Mouse (Mus musculus) midbrain, embryonic 10.5 days (tissue): ENCODE measurements at regions not wholly inside any gene's neighbourhood (a gene's known extent, or its start where the extent isn't known, plus 50 kb on each side); places are given as distances from the start of the nearest gene placed in this dataset.

Experiments
- DNase-seq: peaks from one replicate; pipeline ENCODE4 v3.0.0-alpha.2; 2017; ENCODE audit warnings: low spot score
- H3K27ac ChIP-seq: fragments of 300-500 bp; sonication (generic); replicated peaks from 2 replicates; pipeline ENCODE4 v1.5.1; 2016; ENCODE audit warnings: mild to moderate bottlenecking
- H3K27me3 ChIP-seq: fragments of 300-500 bp; sonication (generic); 2 replicates; pipeline ENCODE4 v1.6.1; 2016; ENCODE audit warnings: low read depth, mild to moderate bottlenecking; ENCODE audit not compliant: poor library complexity, severe bottlenecking
- H3K36me3 ChIP-seq: fragments of 300-500 bp; sonication (generic); 2 replicates; pipeline ENCODE4 v1.6.1; 2016; ENCODE audit warnings: mild to moderate bottlenecking, moderate library complexity
- H3K4me1 ChIP-seq: fragments of 300-500 bp; sonication (generic); 2 replicates; pipeline ENCODE4 v1.6.1; 2016
- H3K4me3 ChIP-seq: fragments of 300-500 bp; sonication (generic); 2 replicates; pipeline ENCODE4 v1.5.1; 2016; ENCODE audit warnings: mild to moderate bottlenecking, moderate library complexity
- H3K9me3 ChIP-seq: fragments of 300-500 bp; sonication (generic); replicated peaks from 2 replicates; pipeline ENCODE4 v1.6.1; 2016; ENCODE audit warnings: mild to moderate bottlenecking
- WGBS: fragments of 180-500 bp; shearing (Covaris S2); methylation state at CpG from one replicate; pipeline ENCODE4 v1.1.7; 2016; 5-methylcytosine and 5-hydroxymethylcytosine counted together

DNA sequence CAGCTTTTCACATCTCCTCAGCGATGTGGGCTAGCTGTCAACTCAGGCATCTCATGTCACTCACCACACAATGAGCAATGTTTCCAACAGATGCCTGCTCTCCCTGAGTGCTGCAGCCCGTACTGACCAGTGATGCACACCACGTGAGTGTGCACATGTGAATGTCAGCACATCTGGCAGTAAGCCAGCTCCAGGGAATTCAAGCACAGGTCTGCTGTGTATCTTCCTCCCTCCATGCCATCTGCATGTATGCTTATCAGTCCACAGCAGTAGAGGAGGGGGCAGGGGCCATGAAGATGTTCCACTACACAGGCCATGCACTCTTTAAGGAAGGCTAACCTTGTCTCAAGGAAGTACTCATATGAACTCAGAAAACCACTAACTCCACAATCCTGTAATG lies 183.2 kb downstream of the Clic5 start:
- no peak for DNase-seq
- Histone ChIP-seq H3K4me1 (no peaks in the 10 kb centered on the region), H3K36me3 (no peaks in the 10 kb centered on the region), H3K27ac (no peak overlapping the region), H3K27me3 (no peaks in the 10 kb centered on the region), H3K9me3 (0 out of 2 replicates have a peak, but pooled peaks cover 6% of the 10 kb centered on the region), H3K4me3 (no peak overlapping the region)
- WGBS: 88% methylated on average over 3 of the region's 3 CpGs

DNA sequence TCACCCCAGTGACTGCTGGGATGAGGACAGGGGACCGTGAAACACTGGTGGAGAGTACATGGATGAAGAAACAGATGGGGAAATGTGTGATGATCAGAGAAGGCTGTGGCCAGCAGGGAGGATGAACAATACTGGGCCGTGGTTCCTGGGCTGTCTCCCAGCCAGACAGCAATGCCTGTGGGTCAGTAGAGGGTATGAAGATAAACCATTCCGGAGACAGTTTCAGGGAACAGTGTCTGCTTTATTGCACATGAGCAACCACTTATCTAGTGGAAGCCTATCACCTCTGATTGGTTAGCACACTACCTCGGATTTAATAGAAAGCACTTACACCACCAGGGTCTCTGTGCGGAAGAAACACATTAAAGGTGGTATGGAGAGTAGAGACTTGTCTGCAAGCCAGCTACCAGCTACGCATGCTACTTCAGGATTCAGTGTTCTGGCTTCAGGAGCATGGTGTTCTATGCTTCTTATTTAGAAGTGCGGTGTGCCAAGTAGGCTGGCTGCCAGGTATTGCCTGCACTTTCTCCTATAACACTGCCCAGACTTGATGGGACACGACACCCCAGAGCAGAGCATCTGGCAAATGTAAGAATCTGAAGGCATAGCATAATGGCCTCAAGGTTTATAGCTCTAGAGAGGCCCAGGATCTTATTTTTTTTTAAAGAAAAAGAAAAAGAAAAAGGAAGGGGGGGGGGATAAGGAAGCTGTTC lies 185.5 kb downstream of the Clic5 start:
- DNase-seq: no peak
- WGBS: 94% methylated on average over 8 of the region's 8 CpGs
- 0 out of 2 replicates have a peak, but pooled peaks cover 6% of the 10 kb centered on the region for H3K9me3 ChIP-seq
- no peak overlapping the region for H3K27ac ChIP-seq
- no peaks in the 10 kb centered on the region for H3K36me3 ChIP-seq
- no peaks in the 10 kb centered on the region for H3K4me1 ChIP-seq
- H3K4me3 ChIP-seq: no peak overlapping the region
- H3K27me3 ChIP-seq: no peaks in the 10 kb centered on the region

DNA sequence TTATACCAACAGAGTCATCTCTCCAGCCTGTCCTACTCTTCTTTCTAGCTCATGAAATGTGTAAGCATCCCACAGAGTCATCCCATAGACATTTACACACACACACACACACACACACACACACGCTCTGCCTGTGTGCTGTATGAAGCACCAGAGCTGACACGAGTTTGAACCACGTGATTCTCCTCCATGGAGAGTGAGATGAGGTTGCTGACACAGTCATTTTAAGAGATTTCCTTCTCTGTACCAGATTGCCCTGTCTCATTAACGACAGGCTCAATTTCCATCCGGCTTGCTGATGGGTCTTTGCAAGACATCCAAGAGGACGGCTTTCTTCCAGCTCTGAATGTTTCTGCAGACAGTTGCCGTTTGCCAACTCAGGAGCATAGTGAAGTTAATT lies 190.0 kb downstream of the Clic5 start:
- no peaks in the 10 kb centered on the region for H3K9me3 ChIP-seq
- DNase-seq: no peak
- no peak overlapping the region for H3K4me3 ChIP-seq
- peaks cover 8% of the 10 kb centered on the region for H3K4me1 ChIP-seq
- H3K27ac ChIP-seq: no peak overlapping the region
- no peaks in the 10 kb centered on the region for H3K36me3 ChIP-seq
- WGBS: 91% methylated on average over 7 of the region's 7 CpGs
- H3K27me3 ChIP-seq: no peaks in the 10 kb centered on the region

DNA sequence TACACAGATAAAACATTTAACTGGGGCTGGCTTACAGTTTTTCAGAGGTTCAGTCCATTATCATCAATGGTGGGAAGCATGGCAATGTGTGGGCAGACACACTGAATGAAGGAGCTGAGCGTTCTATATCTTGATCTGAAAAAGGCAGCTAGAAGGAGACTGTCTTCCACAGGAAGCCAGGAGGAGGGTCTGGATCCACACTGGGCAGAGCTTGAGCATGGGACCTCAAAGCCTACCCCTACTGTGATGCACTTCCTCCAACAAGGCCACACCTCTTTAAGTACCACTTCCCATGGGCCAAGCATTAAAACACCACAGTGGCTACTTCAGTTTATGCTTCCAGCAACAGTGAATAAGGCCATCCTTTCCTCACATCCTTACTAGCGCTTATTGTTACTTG lies 200.5 kb downstream of the Clic5 start:
- Histone ChIP-seq H3K27me3 (no peaks in the 10 kb centered on the region), H3K4me1 (no peaks in the 10 kb centered on the region), H3K36me3 (no peaks in the 10 kb centered on the region), H3K4me3 (no peak overlapping the region), H3K9me3 (no peaks in the 10 kb centered on the region), H3K27ac (no peak overlapping the region)
- WGBS: 99% methylated on average over 2 of the region's 2 CpGs
- no peak for DNase-seq

DNA sequence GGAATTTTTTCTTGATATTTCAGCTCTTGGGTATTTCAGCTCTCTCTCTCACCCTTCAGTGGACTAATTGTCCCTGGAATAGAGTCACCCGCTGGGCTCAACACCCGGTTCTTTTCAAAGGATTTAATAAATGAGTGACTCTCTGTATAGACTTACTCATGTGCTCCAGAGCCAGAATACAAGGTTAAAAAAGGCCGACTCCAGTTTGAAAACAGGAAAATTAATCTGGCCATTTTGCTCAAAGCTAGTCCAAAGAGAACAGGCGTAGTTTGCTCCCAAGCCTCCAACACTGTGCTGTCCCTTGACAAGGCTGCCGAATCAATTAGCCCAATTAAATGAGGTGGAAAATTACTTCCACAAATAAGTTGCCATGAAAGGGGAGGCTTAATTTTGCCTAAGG lies 209.4 kb downstream of the Clic5 start:
- Histone ChIP-seq H3K27me3 (peaks cover 20% of the 10 kb centered on the region), H3K4me1 (peaks cover 9% of the 10 kb centered on the region), H3K9me3 (no peaks in the 10 kb centered on the region), H3K36me3 (no peaks in the 10 kb centered on the region), H3K27ac (no peak overlapping the region), H3K4me3 (no peak overlapping the region)
- 43% methylated on average over 5 of the region's 5 CpGs for WGBS
- no peak for DNase-seq

DNA sequence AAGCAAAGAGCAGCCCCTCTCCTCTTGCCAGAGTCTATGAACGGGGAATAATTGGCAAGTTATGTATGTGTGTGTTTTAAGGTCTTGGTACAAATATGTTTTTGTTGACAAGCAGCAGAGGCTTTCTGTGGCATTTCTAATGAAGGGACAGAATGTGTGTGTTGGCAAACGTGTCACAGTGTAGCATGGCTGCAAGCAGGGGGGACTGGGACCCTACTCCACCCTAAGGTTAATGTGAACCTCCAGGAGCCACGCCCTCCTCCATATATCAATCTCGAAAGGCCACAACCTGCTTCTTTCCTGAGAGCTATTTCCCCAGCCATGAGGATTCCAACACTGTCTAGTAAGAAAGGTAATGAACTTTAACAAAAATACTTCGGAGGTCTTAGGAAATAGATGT lies 209.8 kb downstream of the Clic5 start:
- Histone ChIP-seq H3K27ac (no peak overlapping the region), H3K36me3 (no peaks in the 10 kb centered on the region), H3K4me3 (no peak overlapping the region), H3K27me3 (peaks cover 20% of the 10 kb centered on the region), H3K9me3 (no peaks in the 10 kb centered on the region), H3K4me1 (peaks cover 9% of the 10 kb centered on the region)
- DNase-seq: no peak
- 62% methylated on average over 5 of the region's 5 CpGs for WGBS

DNA sequence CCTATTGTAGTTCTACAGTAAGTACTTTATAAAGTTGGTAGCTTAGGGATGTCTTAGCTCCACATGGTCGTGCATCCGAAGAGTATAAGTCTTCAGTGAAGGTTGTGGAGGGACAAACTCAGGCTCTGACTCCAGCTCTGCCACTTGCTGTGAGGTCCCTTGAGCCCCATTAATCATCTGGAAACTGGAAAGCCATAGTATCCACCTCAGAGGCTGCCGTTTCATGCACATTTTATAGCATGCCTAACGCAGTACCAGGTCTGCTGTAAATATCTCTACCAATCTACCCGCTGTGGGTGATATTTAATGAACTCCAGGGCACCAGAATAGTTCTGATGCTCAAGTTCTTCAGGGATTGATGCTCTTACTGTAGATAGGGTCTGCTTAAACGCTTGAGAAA lies 216.5 kb downstream of the Clic5 start:
- Histone ChIP-seq H3K9me3 (no peaks in the 10 kb centered on the region), H3K36me3 (no peaks in the 10 kb centered on the region), H3K27me3 (peaks cover 7% of the 10 kb centered on the region; the same call in 1 of the 2 replicates), H3K4me3 (no peak overlapping the region), H3K4me1 (no peaks in the 10 kb centered on the region), H3K27ac (no peak overlapping the region)
- DNase-seq: no peak
- WGBS: 87% methylated on average over 6 of the region's 6 CpGs

DNA sequence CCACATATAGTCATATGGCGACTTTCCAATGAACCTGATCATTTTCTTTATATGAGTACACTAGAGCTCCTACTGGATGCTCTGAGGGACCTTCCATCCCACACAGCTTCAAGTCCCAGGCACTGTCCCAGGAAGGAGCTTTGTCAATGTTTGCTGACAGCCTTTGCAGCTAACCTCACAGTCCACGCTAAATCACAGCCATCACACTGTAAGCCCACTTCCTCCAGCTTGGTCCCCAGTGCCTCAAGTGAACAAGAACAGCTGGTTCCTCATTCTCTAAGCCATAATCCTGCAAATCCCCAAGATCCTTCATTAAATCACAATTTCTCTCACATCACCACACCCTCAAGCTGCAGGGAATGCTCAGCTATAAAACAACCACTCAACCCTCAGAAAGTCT lies 222.6 kb downstream of the Clic5 start:
- H3K4me3 ChIP-seq: no peak overlapping the region
- peaks cover 10% of the 10 kb centered on the region for H3K9me3 ChIP-seq
- no peaks in the 10 kb centered on the region for H3K27me3 ChIP-seq
- H3K36me3 ChIP-seq: no peaks in the 10 kb centered on the region
- no peak for DNase-seq
- H3K27ac ChIP-seq: no peak overlapping the region
- H3K4me1 ChIP-seq: no peaks in the 10 kb centered on the region
- 84% methylated on average over 2 of the region's 2 CpGs for WGBS

DNA sequence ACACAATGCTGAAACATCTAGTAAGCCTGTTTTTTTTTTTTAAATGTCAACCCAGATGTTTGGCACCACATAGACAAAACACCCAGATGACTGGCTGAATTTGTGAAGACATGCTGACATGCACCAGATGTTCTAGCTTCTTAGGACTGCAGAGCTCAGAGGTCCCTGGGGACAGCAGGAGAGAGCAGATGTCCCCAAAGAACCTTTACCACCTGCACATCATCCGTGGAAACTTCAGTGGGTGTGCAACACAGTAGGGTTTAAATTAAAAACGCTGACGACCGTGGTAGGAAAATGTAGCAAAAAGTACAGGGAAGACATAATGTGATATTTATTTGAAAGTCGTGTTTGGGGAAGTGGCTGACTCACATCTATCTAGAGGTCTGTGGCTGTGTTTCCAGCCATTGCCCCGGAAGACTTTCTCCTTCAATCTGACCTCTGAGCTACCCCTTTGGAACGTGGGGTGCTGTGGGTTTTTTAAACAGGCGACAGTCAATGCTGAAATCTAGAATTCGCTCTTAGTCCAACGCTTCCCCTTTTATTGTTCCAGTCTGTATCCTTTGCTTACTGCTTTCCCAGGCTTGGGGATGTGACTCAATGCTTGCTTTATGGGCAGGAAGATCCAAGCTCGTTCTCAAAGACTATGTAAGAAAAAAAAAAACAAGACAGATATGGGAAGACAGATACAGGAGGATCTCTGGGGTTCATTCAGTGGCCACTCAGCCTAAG lies 230.5 kb downstream of the Clic5 start:
- H3K4me3 ChIP-seq: no peak overlapping the region
- WGBS: 90% methylated on average over 11 of the region's 11 CpGs
- H3K4me1 ChIP-seq: no peaks in the 10 kb centered on the region
- DNase-seq: no peak
- H3K27me3 ChIP-seq: no peaks in the 10 kb centered on the region
- H3K9me3 ChIP-seq: peaks cover 15% of the 10 kb centered on the region
- no peak overlapping the region for H3K27ac ChIP-seq
- H3K36me3 ChIP-seq: no peaks in the 10 kb centered on the region

DNA sequence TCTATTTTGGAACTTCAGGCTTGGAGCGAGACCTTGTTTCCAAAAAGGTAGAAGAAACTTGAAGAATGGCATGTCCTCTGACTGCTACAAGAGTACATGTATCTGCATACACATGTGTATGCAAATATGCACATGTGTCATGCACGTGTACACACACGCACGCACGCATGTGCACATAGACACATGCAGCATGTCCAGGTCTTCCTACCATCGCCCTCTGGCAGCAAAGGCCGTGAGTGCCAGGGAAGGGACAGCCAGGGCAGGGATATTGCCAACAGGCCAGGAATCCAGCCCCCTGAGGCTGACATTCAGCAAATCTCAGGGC lies 231.0 kb downstream of the Clic5 start:
- DNase-seq: no peak
- no peaks in the 10 kb centered on the region for H3K27me3 ChIP-seq
- H3K4me3 ChIP-seq: no peak overlapping the region
- no peaks in the 10 kb centered on the region for H3K4me1 ChIP-seq
- H3K9me3 ChIP-seq: peaks cover 15% of the 10 kb centered on the region
- H3K36me3 ChIP-seq: no peaks in the 10 kb centered on the region
- no peak overlapping the region for H3K27ac ChIP-seq
- 93% methylated on average over 7 of the region's 7 CpGs for WGBS

DNA sequence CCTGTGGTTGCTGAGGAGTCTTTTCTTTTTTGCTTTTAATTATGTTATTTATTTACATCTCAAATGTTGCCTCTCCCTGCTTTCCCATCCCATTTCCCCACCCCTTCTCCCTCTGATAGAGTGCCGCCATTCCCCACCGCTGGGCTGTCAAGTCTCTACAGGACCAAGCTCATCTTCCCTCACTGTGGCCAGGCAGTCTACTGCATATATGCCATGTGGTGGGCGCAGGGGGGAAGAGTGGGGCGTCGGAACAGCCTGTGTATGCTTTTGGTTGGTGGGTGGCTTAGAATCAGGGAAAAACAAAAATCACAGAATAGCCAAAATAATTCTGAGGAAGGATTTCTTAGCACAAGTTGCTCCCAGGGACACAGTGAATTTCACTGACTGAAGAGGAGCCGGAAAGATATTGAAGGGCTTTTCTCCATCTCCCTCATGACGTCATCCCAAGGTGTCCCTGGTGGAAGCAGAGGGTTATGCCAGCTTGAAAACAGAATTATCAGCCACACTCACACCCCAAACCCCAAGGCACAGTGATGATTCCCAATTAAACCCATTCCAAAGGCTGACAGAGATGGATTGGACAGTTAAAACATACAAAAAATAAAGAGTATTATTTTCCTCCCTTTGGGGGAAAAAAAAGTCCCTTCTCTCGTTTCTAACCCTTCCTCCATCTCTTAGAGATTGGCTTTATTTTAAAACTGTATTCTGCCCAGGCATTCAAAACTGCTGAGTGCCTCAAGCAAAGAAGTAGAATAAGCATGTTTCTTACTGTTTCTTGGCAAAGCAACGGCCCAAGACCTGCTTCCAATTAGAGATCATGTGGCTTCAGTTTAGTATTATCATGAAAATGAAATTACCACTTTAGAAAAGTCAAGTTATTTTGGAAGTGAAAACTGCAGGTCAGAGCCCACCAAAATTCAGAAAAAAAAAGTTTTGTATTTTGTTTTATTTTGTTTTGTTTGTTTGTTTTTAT lies 232.0 kb downstream of the Clic5 start:
- Histone ChIP-seq H3K36me3 (no peaks in the 10 kb centered on the region), H3K27ac (no peak overlapping the region), H3K27me3 (no peaks in the 10 kb centered on the region), H3K9me3 (peaks cover 11% of the 10 kb centered on the region), H3K4me3 (no peak overlapping the region), H3K4me1 (no peaks in the 10 kb centered on the region)
- WGBS: 76% methylated on average over 9 of the region's 9 CpGs
- no peak for DNase-seq

DNA sequence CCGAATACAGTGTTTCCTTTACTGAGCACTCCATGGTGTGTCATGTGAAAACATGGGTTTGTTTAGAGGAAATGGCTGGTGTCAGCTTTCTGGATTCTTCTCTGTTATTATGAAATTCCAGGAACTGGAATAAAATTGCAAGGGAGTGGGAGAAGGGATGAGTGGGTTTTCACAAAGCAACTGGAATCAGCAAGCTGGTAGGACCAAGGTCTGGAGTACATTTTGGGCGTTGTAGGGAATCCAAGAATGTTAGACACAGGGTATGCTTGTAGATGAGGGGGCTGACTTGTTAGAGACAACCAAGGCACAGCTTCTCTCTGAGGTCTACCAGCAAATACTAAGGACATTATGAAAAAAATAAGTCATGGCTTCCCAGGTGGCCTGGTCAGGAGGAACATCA lies 233.8 kb downstream of the Clic5 start:
- Histone ChIP-seq H3K27ac (no peak overlapping the region), H3K4me1 (no peaks in the 10 kb centered on the region), H3K27me3 (no peaks in the 10 kb centered on the region), H3K9me3 (no peaks in the 10 kb centered on the region), H3K4me3 (no peak overlapping the region), H3K36me3 (no peaks in the 10 kb centered on the region)
- DNase-seq: no peak
- 77% methylated on average over 2 of the region's 2 CpGs for WGBS

DNA sequence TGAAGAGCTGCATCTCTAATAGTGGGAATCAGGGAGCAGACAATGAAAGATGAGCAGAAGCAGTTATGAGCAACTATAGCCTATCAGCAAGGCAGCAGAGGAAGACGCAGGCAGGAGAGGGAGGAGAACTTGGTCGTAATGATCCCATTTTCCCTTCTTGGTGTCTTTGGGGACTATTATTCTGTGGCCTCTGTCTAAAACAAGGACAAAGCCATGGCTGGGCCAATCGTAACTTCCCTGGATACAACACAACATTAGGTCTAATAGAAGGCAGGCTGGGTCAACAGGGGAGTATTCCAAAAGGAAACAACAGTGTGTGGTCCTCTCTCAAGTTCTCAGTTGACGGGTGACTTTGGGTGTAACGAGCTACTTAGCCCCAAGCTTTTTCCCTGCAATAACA lies 234.5 kb downstream of the Clic5 start:
- H3K4me3 ChIP-seq: no peak overlapping the region
- 83% methylated on average over 5 of the region's 5 CpGs for WGBS
- DNase-seq: no peak
- no peaks in the 10 kb centered on the region for H3K36me3 ChIP-seq
- H3K9me3 ChIP-seq: no peaks in the 10 kb centered on the region
- H3K27ac ChIP-seq: no peak overlapping the region
- no peaks in the 10 kb centered on the region for H3K4me1 ChIP-seq
- no peaks in the 10 kb centered on the region for H3K27me3 ChIP-seq
